Mouse (Mus musculus): ENCODE data around the gene Mymk. TPM values are rescaled to one million over a fixed set of nuclear protein-coding genes. Genes with fewer than 3 reads are reported as not detected.
A peak's percentile ranks its signal among the peaks of the same experiment; 100 is the strongest.

The Mymk gene
- total RNA-seq, 2 experiments from 2014 or later, result not detected

DNA sequence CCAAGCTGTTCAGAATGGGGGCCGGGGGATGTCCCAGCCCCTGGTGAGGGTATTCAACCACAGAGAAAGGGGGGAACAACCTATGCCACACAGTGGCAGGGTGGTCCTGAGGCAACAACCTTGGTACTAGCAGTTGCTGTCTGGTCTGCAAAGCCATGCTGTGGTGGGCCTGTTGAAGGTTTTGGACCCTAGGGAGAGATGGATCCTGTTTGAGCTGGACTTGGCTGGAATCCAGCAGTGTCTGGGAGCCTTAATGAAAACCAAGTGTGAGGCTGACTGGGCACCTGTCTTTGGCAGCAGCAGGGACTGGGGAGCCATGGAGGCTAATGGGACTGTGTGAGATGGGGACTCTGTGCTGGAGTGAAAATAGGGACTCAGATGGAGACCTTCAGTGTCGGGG, 7.7 kb upstream of the Mymk start:
- peak; percentile 44 to 52 for DNase-seq
- intact Hi-C loops (cut with DNase I), result loop anchor here (2.0 kb wide), 1 partner anchor 35 kb away; no protein-coding TSS in a partner anchor

DNA sequence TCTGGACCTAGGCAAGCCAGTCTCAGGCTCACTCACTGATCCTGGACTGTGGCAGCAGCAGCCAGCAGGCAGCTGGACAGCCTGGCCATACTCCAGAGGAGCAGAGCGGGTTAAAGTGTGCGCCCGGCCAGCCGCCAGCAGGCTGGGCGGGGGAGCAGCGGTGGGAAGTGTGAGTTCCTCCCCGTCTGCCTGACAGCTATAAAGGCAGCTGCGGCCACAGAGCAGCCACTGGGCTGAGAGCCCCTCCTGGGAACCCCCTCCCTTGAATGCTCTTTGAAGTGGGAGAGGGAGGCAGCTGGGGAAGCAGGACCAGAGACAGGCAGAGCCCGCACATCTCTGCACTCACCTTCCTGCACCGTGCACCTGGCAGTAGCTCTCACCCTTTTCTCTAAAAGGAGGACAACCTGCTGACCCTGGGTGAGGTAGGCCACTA, 7.2 kb upstream of the Mymk start, which contains the start of gene Adamtsl2:
Gene Adamtsl2, plus strand, starts transcription at position 228 of the 433 bp plus-strand sequence.
- peak; percentile 83 to 89 for DNase-seq
- intact Hi-C loops (cut with DNase I), result loop anchor here (2.0 kb wide), 1 partner anchor 34 kb away; no protein-coding TSS in a partner anchor

DNA sequence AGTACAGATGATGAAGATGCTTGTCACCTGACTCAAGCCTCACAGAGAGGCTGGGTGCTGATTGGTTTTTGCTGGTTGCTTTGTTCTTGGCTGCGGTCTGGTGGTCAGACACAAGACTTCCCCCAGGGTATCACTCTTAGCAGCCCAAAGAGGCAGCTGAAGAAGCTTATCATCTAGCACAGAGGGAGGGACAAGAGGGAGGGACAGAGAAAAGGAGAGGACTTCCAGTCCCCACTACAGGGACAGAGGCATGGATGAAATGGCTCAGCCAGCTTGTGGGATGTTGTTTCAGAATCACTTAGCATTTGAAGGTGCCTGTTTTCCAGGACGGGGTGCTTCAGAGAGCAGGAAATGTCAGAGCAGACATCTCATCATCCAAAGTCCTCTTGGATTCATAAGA, 6.3 kb upstream of the Mymk start:
- intact Hi-C loops (cut with DNase I), result loop anchor here (2.0 kb wide), 1 partner anchor 34 kb away; no protein-coding TSS in a partner anchor
- DNase-seq, result peak in 1 of 2 experiments; percentile 41

DNA sequence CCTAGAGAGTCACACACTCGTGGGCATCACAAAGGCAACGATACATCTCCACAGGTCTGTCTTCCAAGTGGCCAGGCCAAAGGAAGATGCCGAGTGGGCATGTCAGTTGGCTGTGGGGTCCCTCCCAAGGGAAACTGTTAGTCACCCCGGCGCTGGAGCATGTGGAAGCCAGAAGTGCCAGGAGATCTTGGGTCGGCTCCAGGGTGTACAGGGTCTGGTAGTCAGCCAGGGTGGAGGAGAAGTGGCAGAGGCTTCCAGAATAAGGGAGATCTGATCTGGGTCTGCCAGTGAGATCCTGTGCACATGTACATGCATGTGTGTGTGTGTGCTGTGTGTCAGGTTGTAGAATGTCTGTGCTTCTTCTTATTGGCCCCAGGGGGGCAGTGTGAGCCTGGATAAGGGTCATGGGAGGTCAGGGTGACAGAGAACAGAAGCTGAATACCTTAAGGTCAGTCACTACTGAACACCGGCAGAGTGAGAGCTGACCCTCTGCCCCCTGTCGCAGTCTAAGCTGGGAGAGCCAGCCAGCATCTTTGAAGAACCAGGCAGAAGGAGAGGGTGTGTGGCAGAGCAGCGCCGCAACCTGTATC, 5.8 kb upstream of the Mymk start:
- intact Hi-C loops (cut with DNase I), result loop anchor here (2.0 kb wide), 1 partner anchor 33 kb away; no protein-coding TSS in a partner anchor
- DNase-seq, result peak; percentile 53 to 57

DNA sequence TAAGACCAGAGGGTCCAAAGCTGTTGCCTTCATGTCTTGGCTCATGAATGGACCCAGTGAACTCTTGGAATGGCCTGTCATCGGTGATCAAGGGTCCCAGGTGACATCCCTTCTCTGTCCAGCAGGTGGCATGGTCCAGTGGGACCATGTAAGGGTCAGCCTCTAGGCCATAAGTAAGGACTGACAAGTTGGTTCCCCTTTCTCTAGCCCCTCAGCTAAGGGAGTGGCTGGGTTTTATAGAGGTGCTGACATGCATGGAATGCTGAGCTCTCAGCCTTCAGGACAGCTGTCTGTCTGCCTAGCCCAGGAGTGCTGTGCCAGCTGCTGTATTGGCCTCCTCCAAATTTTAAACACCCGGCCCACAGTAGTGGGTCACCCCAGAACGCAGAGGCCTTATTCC, 3.5 kb upstream of the Mymk start:
- peak; percentile 53 to 64 for DNase-seq
- intact Hi-C loops (cut with DNase I), result loop anchor here (1.0 to 2.0 kb wide), 2 partner anchors 45 to 162 kb away; no protein-coding TSS in a partner anchor

DNA sequence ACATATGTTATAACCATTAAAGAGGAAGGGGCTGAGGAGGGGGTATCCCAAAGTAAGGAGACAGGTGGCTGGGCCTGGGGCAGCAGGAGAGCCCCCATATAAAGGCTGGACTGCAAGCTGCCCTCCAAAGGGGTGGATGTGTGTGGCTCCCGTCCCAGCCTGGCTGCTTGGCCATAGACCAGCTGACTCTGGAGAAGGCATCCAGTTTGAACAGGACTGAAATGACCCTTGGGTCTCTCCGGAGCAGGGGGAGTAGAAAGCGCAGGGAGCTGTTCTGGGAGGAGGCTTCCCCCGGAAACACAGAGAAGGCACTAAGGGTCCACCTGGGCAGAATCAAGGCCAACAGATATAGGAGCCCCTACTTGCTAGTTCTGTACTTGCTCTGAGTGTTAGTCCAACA, 2.8 kb upstream of the Mymk start:
- intact Hi-C loops (cut with DNase I), result loop anchor here (1.0 to 2.0 kb wide), 2 partner anchors 46 to 162 kb away; no protein-coding TSS in a partner anchor
- DNase-seq, result peak; percentile 62 to 67

DNA sequence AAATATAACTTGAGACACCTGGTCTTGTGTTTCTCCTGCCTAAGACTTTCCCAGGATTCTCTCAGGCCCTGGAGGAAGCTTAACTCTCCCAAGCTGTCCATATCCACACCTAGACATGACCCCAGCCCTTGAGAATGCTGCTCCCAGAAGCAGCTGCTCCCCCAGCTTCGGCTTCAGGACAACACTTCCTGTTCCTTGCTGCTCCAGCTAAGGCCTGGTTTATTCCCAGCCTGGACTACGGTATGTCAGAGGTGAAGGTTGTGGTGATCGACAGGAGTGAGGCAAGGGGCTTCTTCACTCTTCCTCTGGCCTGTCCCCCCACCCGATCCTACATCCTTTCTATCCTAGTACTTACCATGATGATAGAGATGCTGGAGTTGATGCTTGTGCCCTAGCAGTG, 1.4 kb upstream of the Mymk start:
- DNase-seq, result no peak
- intact Hi-C loops (cut with DNase I), result no loop called here

DNA sequence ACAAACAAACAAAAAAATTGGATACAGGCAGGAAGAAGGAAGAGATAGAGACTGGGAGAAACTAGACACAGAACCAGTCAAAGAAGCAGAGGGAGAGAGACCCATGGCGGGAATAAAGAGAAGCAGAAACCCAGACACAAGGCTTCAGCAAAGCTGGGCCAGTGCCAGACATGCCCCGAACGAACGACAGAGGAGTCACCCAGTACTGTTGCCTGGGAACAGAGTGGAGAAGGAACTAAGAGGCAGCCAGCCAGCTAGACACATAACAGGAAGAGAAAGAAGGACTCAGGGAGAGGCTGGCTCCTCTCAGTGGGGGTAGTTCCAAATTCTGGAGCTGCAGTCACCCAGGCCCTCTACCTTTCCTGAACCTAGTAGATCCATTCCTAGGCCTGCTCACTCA, 842 bp downstream of the Mymk start:
- intact Hi-C loops (cut with DNase I), result no loop called here
- peak; percentile 69 to 74 for DNase-seq

DNA sequence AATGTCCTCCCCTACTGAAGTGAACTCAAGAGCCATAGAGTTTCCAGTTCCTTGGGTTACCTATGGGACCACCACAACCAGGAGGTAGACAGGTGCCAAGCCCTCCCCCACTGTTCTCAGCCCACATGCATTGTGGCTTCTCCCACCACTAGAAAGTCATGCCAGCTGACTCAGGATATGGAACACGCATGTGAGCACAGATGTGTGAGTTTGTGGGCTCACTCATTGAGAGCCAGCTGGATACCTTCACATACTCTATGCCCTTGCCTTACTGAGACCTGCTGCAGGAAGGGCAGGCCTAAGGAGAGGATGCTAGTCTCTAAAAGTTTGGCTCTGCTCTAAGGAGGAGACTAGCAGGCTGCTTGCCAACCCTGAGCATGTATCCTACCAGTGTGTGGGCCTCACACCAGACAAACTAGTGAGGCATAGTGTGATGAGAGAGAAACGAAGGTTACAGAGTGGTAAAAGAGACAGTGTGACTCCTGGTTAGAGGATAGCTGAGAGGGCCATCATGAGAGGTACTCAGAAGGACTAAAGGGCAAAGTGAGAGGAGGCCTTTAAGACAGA, 1.6 kb downstream of the Mymk start:
- DNase-seq, result no peak
- intact Hi-C loops (cut with DNase I), result no loop called here

DNA sequence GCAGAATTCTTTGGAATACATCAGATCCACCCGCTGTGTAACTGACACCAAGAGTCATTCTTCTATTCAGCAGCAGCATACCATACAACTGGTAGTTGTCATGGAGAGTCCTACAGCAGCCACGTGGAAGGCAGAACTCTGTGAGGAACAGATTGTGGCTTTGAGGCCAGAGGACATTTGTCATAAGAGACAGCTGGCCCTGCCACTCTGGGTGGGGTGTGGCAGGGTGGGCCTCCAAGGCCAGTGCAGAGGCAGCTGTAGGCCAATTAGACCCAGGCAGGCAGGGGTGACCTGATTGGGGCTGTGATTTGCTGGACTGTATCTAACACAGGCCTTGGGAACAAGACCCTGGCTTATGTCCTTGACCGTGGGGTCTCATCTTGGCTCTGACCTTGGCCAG, 2.3 kb downstream of the Mymk start:
- DNase-seq, result no peak
- intact Hi-C loops (cut with DNase I), result no loop called here

DNA sequence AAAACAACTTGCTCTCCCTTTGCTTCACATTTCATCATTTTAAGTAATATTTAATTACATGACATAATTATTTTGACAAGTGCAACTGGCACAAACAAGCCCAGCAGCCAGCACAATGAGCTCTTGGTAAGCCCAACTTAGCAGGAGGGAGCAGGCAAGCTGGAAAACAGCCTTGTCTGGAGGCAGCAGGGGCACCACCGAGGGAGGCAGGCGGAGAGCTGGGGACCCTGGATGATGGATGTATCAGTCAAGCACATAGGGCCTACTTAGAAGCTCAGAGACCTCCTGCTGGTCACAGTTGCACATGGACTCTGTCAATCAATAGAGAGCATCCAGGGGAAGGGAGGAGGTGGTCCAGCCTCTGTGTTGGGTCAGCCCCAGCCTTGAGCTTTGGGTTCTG, 4.0 kb downstream of the Mymk start:
- intact Hi-C loops (cut with DNase I), result no loop called here
- no peak for DNase-seq

DNA sequence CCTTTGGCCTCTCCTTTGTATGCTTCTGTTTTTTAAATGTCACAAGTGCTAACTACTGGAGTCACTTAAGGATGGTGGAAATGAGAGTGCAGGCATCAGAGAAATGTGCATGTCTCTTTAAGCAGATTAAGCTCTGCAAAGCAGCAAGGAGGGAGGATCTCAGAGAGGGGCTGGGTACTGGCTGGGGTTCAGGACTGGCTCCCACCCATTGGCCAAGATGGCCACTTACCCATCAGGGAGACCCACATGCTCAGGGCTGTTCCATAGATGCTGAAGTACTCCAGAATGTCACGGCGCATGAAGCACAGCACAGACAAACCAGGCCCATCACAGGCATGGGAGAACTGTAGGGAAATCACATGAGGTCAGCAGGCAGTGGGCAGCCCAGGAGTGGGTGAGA, 4.9 kb downstream of the Mymk start:
- intact Hi-C loops (cut with DNase I), result no loop called here
- no peak for DNase-seq

DNA sequence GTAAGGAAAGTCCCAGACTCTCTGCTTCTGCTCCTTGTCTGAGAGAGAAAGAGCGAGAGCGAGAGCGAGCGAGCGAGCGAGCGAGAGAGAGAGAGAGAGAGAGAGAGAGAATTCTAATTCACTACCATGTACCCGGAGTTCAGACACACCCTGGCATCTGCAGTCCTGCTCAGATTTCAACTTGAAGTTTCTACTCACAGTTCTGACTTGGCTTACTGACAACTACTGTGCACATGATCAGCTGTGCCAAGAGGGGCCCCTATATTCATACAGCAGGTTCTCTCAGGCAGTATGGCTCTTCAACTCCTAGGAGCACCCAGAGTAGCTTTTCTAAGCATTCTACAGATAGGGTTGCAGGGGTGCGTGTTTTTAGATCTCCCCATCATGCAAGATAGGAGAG, 12.8 kb downstream of the Mymk start:
- intact Hi-C loops (cut with DNase I), result no loop called here
- no peak for DNase-seq

DNA sequence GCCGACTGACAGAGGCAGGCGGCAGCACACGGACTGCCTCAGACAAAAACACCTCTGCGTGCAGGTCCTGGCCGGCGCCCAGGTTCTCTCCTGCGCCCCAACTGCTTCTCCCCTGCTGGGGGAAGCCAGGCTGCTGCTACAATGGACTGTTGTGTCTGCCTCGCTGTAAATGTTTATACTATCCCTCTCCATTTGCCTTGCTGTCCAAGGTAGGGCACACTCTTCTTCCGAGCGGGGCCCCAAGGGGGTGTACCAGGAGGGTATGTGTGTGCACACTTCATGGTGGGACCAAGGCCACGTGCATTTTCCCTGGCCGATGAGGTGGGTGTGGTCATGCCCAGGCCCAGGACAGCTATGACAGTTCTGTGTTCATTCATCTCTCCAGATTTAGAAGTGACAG, 13.2 kb downstream of the Mymk start:
- DNase-seq, result no peak
- intact Hi-C loops (cut with DNase I), result no loop called here

DNA sequence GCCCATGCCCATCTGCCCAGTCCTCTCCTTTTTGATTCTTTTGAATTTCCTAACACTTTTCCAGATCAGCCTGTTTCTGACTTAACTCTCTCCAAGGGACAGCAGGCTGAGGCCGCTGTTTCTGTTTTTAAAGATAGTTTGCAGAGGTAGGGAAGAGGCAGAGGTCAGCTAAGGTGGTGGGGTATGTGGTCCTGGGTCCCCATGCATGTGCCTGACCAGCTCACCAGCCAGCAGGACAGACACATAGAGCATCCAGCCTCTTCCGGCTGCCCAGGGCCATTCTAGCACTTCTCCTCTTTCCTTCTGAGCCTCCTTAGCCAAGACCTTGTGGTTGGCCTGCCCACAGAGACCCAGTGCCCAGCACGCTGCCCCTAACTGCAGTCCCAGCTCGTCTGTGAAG, 13.7 kb downstream of the Mymk start:
- DNase-seq, result no peak
- intact Hi-C loops (cut with DNase I), result no loop called here

DNA sequence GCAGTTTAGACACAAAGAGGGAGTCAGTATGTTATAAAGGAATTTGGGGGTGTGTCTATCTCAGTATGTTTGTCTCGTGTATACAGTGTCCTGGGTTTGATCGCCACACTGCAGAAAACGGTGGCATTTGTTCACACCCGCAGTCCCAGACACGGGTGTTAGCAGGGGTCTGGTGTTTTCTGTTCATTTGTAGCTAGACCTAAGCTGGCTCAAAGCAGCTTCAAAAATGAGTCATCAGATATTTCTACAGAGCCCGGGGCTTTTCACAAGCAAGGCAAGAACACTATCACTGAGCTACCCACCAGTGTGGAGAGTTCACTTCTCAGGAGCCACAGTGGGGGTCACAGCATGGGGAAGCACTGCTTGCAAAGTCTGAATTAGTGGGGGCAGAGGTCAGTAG, 22.6 kb downstream of the Mymk start:
- no peak for DNase-seq
- intact Hi-C loops (cut with DNase I), result no loop called here

DNA sequence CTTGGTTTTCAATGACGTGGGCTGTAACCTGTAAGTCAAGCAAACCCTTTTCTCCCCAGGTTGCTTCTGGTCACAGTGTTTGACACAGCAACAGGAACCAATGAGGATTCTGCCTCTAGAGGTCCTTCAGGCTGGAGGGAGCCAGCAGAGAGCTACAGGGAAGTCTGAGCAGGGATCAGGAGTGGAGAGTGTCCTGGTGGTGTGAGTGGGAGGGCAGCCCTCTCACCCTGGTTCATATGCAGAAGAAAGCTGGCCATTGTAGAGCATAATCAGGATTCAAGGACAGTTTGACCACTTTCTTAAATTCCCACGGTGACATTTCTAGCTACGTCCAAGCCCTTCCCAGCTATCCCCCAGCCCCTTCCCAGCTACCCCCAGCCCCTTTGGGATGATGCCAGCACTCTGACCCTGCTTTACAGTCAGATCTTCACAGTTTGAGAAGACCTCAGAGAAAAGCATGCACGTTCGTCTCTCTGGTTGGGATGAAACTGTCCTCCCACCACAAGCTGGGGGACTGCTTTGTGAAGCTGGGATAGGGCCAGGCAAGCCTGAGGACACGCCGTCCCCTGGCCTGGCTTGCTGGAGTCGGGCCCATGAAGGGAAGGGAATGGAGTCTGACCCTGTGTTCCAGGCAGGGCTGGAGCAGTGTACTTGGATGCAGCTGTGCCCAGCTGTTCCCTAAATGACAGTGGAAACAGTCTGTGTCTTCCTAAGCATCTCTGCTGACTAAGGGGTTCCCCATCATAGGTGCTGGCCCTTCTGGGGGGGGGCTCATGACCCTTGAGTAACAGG, 25.8 kb downstream of the Mymk start:
- intact Hi-C loops (cut with DNase I), result loop anchor here (2.0 kb wide), 1 partner anchor 33 kb away; the partner anchor contains the start of gene Adamtsl2
- DNase-seq, result peak; percentile 79 to 86

DNA sequence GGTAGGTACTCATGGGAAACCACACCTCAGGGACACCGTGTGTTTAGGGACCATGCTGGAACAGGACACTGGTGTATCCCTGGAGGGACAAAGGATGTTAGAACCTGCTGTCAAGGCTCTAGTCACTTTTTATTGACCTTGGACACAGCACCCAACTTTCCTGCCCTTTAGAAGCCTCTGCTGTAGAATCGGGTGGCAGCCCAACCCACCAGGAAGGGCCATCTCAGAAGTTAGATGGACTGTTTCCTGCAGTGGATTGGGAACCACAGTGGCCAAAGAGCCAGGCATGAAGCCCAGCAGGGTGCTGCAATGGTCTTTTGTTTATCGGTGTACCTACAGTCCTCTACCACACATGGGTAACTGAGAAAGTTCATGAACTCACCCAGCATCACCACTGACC, 27.3 kb downstream of the Mymk start:
- intact Hi-C loops (cut with DNase I), result loop anchor here (2.0 kb wide), 1 partner anchor 34 kb away; the partner anchor contains the start of gene Adamtsl2
- no peak for DNase-seq

DNA sequence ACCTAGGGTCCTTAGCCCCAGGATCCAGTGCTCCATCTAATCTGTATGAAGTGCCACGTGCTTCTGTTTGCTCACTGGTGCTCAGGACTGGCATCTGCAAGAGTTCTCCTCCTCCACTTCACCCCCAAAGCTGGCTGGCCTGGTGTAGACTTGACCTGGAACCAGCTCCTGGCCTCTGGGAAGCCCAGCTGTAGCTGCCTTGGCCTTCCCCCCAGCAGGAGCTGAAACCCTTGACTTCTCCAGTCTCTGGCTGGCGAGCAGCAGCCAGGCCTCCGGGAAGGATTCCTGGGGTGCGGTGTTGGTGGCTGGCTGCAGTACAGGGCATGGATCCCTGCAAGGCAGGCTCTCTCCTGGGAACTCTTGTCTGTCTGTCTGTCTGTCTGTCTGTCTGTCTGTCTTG, 27.8 kb downstream of the Mymk start:
- DNase-seq, result peak in 1 of 2 experiments; percentile 57
- intact Hi-C loops (cut with DNase I), result loop anchor here (2.0 kb wide), 1 partner anchor 35 kb away; the partner anchor contains the start of gene Adamtsl2

DNA sequence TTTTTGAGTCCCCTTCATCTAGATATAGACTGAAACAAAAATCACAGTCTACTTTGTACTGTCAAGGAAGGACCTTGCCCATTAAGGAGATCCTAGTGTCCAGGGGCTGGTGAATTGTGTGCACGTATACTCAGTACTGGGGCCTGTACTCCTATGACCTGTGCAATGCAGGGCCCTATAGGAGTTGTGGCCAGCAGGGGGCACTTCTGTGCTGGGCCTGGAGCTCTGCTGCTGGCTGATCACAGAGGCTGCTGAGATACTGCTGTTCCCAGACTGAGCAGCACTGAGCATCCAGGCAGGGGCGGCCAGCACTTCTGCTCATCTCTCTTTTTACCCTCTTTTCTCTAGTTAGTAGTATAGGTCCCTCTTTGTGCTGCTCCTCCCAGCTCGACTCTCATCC, 28.5 kb downstream of the Mymk start:
- peak; percentile 86 to 88 for DNase-seq
- intact Hi-C loops (cut with DNase I), result loop anchor here (1.0 to 2.0 kb wide), 2 partner anchors 83 to 194 kb away; no protein-coding TSS in a partner anchor

Measured in heart, postnatal 36 days (tissue).